Comparison of ENCODE assay signal across 7 mouse cellular contexts in genomic region chr17:6279205-6279604, GRCm38 (mm10). TPM values are rescaled to one million over a fixed set of nuclear protein-coding genes. Genes with fewer than 3 reads are reported as not detected.
DNase-seq lines count a peak whose midpoint lies in the region; ATAC-seq lines count a peak whose summit lies in the region.
"Not testable (repeated sequence)": the region's sequence is repeated elsewhere in the genome, so short reads cannot be mapped to it uniquely, and the experiment has no call there.

No protein-coding gene starts in this region.

- ATAC-seq in forebrain, embryonic 11.5 days (replicated peaks; ENCODE audit: low FRiP score), result not testable (repeated sequence)
- peak; percentile 81 for ATAC-seq in intestine, embryonic 15.5 days
- ATAC-seq in lung, embryonic 16.5 days (ENCODE audit: low read depth), result peak; percentile 95
- peak; percentile 26; the same call in 1 of the 2 replicates for ATAC-seq in megakaryocyte progenitor cell, adult 5-6 weeks (replicated peaks; ENCODE audit: poor library complexity)

- peak; percentile 85 for DNase-seq in ZHBTc4 (ENCODE audit: low read depth, low spot score)
- DNase-seq in forebrain, embryonic 11.5 days (ENCODE audit: low spot score), result peak; percentile 28
- peak; percentile 8 for DNase-seq in large intestine, adult 2 months (ENCODE audit: low read depth, low spot score)
- DNase-seq in urinary bladder, postnatal 14 days (ENCODE audit: low spot score), result peak; percentile 65

- not testable (repeated sequence) for H3K36me3 ChIP-seq in forebrain, embryonic 11.5 days (ENCODE audit: control insufficient read depth, insufficient read depth, low read length); intestine, embryonic 15.5 days; lung, embryonic 16.5 days (ENCODE audit: control insufficient read depth, insufficient read depth, low read length)

- not testable (repeated sequence) for H3K27ac ChIP-seq in forebrain, embryonic 11.5 days (ENCODE audit: low read depth, low read length); intestine, embryonic 15.5 days; lung, embryonic 16.5 days (ENCODE audit: low read length)

- 68% methylated on average over 8 of the region's 8 CpGs for WGBS in forebrain, embryonic 11.5 days
- WGBS in intestine, embryonic 15.5 days, result 47% methylated on average over 8 of the region's 8 CpGs
- WGBS in large intestine, adult 2 months, result 36% methylated on average over 8 of the region's 8 CpGs
- WGBS in lung, embryonic 16.5 days, result 46% methylated on average over 8 of the region's 8 CpGs

- not testable (repeated sequence) for H3K4me3 ChIP-seq in forebrain, embryonic 11.5 days (ENCODE audit: low read depth, low read length); intestine, embryonic 15.5 days (replicated peaks); lung, embryonic 16.5 days (ENCODE audit: low read length)

- not testable (repeated sequence) for H3K9me3 ChIP-seq in forebrain, embryonic 11.5 days (ENCODE audit: control insufficient read depth, low read length); intestine, embryonic 15.5 days; lung, embryonic 16.5 days (ENCODE audit: control insufficient read depth, low read length)

- H3K27me3 ChIP-seq in forebrain, embryonic 11.5 days (ENCODE audit: control insufficient read depth, insufficient read depth, low read length); intestine, embryonic 15.5 days (replicated peaks); lung, embryonic 16.5 days (ENCODE audit: control insufficient read depth, insufficient read depth, low read depth, low read length): not testable (repeated sequence)

- H3K9ac ChIP-seq in forebrain, embryonic 11.5 days (ENCODE audit: low read length); intestine, embryonic 15.5 days; lung, embryonic 16.5 days (ENCODE audit: low read length): not testable (repeated sequence)

- not testable (repeated sequence) for H3K4me2 ChIP-seq in forebrain, embryonic 11.5 days (ENCODE audit: low read depth, low read length, severe bottlenecking); intestine, embryonic 15.5 days (replicated peaks); lung, embryonic 16.5 days (ENCODE audit: low read depth, low read length)

- not testable (repeated sequence) for H3K4me1 ChIP-seq in forebrain, embryonic 11.5 days (replicated peaks; ENCODE audit: control insufficient read depth, insufficient read depth, low read length); intestine, embryonic 15.5 days (replicated peaks); lung, embryonic 16.5 days (replicated peaks; ENCODE audit: control insufficient read depth, insufficient read depth, low read length)

RNA-seq across cellular contexts. Expression of gene Tmem181a, which starts 22.5 kb away (rescaled TPM):
- polyA plus RNA-seq in forebrain, embryonic 11.5 days (2014; fragmentation: Nextera tagmentation; extraction: Ambion mirVana), result 23.1 and 27.5 TPM in 2 replicates
- 19.5 and 19.7 TPM in 2 replicates for polyA plus RNA-seq in intestine, embryonic 15.5 days (2015; fragmentation: Nextera tagmentation; extraction: Ambion mirVana)
- polyA plus RNA-seq in large intestine, adult 2 months (2012; rRNA removed), result 22.6 and 30.0 TPM in 2 replicates
- polyA plus RNA-seq in lung, embryonic 16.5 days (2015; fragmentation: Nextera tagmentation; extraction: Ambion mirVana), result 20.1 and 20.6 TPM in 2 replicates
- 4.4 and 8.0 TPM in 2 replicates for total RNA-seq in megakaryocyte progenitor cell, adult 5-6 weeks (2015)
- total RNA-seq in megakaryocyte progenitor cell, adult 5-6 weeks (2017), result 8.3 and 8.4 TPM in 2 replicates

RNA-seq across cellular contexts. Expression of gene Dynlt1a, which starts 38.1 kb away (rescaled TPM):
- polyA plus RNA-seq in forebrain, embryonic 11.5 days (2014; fragmentation: Nextera tagmentation; extraction: Ambion mirVana), result 28.7 and 29.1 TPM in 2 replicates
- 15.6 and 16.5 TPM in 2 replicates for polyA plus RNA-seq in intestine, embryonic 15.5 days (2015; fragmentation: Nextera tagmentation; extraction: Ambion mirVana)
- 14.0 and 15.0 TPM in 2 replicates for polyA plus RNA-seq in large intestine, adult 2 months (2012; rRNA removed)
- 17.4 and 18.4 TPM in 2 replicates for polyA plus RNA-seq in lung, embryonic 16.5 days (2015; fragmentation: Nextera tagmentation; extraction: Ambion mirVana)
- total RNA-seq in megakaryocyte progenitor cell, adult 5-6 weeks (2015), result 9.2 and 11.3 TPM in 2 replicates
- total RNA-seq in megakaryocyte progenitor cell, adult 5-6 weeks (2017), result 6.0 and 8.1 TPM in 2 replicates

Comparison
In these comparisons a context has a peak if more than half of its experiments do, and no peak if none do; other contexts are left out.
1. DNase-seq: peak in every context shown above with its lines; median percentile 85 in ZHBTc4; 65 in urinary bladder, postnatal 14 days; 28 in forebrain, embryonic 11.5 days; 8 in large intestine, adult 2 months.